ENCODE assay signal across 25 mouse cellular contexts in the genomic region with DNA sequence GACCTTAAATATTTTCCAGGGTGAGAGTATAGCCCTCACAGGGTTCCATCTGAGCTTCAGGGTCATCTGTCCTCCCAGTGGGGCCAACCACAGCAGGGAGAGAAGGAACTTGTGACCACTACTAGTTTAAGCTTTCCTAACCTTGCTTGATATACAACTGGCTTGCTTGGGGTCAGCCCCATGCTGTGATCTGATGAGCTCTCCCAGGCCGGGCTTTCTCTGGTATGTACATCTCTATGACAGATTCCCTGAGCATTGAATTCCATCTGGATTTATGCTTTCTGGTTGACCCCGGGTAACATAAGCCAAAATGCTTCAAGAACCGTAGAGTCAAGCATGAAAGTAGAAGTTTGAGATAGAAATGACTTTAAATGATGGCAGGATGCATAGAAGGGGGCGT.
DNase-seq lines count a peak whose midpoint lies in the region; ATAC-seq lines count a peak whose summit lies in the region.
"Had no signal": no experiment of that assay in that cellular context is flagged by ENCODE, and none has a peak within 500 bp of the region (broad histone marks: within the 10 kb centered on the region; RNA-seq: fewer than 3 reads in every experiment).

No protein-coding gene starts in this region.

- no peaks in the 10 kb centered on the region for H3K36me3 ChIP-seq in kidney, embryonic 16.5 days (ENCODE audit: insufficient read depth, low read length)
- H3K36me3 ChIP-seq: embryonic facial prominence, embryonic 12.5 days; embryonic facial prominence, embryonic 15.5 days; G1E; hindbrain, embryonic 12.5 days; hindbrain, embryonic 15.5 days had no signal

- H3K4me3 ChIP-seq in kidney, embryonic 16.5 days (ENCODE audit: low read length): no peak overlapping the region
- H3K4me3 ChIP-seq: embryonic facial prominence, embryonic 12.5 days; embryonic facial prominence, embryonic 15.5 days; gastrocnemius, adult 2 months; heart, adult 2 months; hindbrain, embryonic 12.5 days; hindbrain, embryonic 15.5 days had no signal

- no peak overlapping the region for H3K9ac ChIP-seq in kidney, embryonic 16.5 days (replicated peaks; ENCODE audit: low read length)
- H3K9ac ChIP-seq: embryonic facial prominence, embryonic 12.5 days; embryonic facial prominence, embryonic 15.5 days; forebrain, postnatal 0 days; hindbrain, embryonic 12.5 days; hindbrain, embryonic 15.5 days had no signal

- no peaks in the 10 kb centered on the region for H3K9me3 ChIP-seq in kidney, embryonic 16.5 days (ENCODE audit: low read length)
- H3K9me3 ChIP-seq: embryonic facial prominence, embryonic 15.5 days; hindbrain, embryonic 12.5 days; hindbrain, embryonic 15.5 days had no signal

- 0 out of 2 replicates have a peak, but pooled peaks have one; percentile 46 for ATAC-seq in kidney, embryonic 16.5 days (ENCODE audit: low FRiP score, low TSS enrichment)
- ATAC-seq: forebrain, embryonic 14.5 days; forebrain, postnatal 0 days had no signal

- WGBS in kidney, embryonic 16.5 days: 49% methylated on average over 4 of the region's 4 CpGs

- peak; percentile 39 for DNase-seq in embryo, embryonic 10.5 days (ENCODE audit: low spot score)
- no peak for DNase-seq in embryo, embryonic 9.5 days (ENCODE audit: extremely low spot score)
- DNase-seq in kidney, postnatal 36 days: no peak
- peak; percentile 14 for DNase-seq in kidney, postnatal 14 days
- DNase-seq in kidney, adult 18-20 months: no peak
- DNase-seq in mesoderm, embryonic 11.5 days (ENCODE audit: low read depth, low spot score): peak; percentile 76
- DNase-seq in B cell, adult 2 months: no peak
- DNase-seq: adrenal gland, adult 8-10 months; adrenal gland, postnatal 25 days; cerebellum, adult 11-12 months; cerebellum, adult 8-10 months; cerebellum, postnatal 36 days; forebrain, postnatal 0 days; gastrocnemius, adult 2 months; gastrocnemius, postnatal 25 days; heart, adult 2 months had no signal

- no peaks in the 10 kb centered on the region for H3K27me3 ChIP-seq in kidney, embryonic 16.5 days (ENCODE audit: insufficient read depth, low read length)
- H3K27me3 ChIP-seq: CH12.LX; embryonic facial prominence, embryonic 12.5 days; embryonic facial prominence, embryonic 15.5 days; hindbrain, embryonic 12.5 days; hindbrain, embryonic 15.5 days had no signal

- no peak overlapping the region for H3K4me2 ChIP-seq in kidney, embryonic 16.5 days (replicated peaks; ENCODE audit: low read depth, low read length)
- H3K4me2 ChIP-seq: embryonic facial prominence, embryonic 12.5 days; embryonic facial prominence, embryonic 15.5 days; heart, embryonic 11.5 days; hindbrain, embryonic 12.5 days; hindbrain, embryonic 15.5 days had no signal

- no peak overlapping the region for H3K27ac ChIP-seq in kidney, embryonic 16.5 days (ENCODE audit: low read length)
- H3K27ac ChIP-seq: embryonic facial prominence, embryonic 12.5 days; embryonic facial prominence, embryonic 15.5 days; gastrocnemius, adult 2 months; heart, adult 2 months; hindbrain, embryonic 12.5 days; hindbrain, embryonic 15.5 days had no signal

- peaks cover 6% of the 10 kb centered on the region for H3K4me1 ChIP-seq in kidney, embryonic 16.5 days (ENCODE audit: insufficient read depth, low read length)

Comparison
In these comparisons a context has a peak if more than half of its experiments do, and no peak if none do; other contexts are left out.
1. DNase-seq: peak in embryo, embryonic 10.5 days (single experiment), kidney, postnatal 14 days (single experiment) and mesoderm, embryonic 11.5 days (single experiment); none in embryo, embryonic 9.5 days (single experiment), kidney, postnatal 36 days (0 of 2), kidney, adult 18-20 months (single experiment) and B cell, adult 2 months (0 of 2).